Mouse (Mus musculus) stomach, embryonic 16.5 days (tissue): ENCODE results near the gene Wfdc1. TPM values are rescaled to one million over a fixed set of nuclear protein-coding genes. Genes with fewer than 3 reads are reported as not detected.

Source experiments
- ATAC-seq: fragments of 200-750 bp; cut with Nextera tagmentation; 2 replicates; pipeline ENCODE4 v1.8.0; 2017; ENCODE audit warnings: moderate number of reproducible peaks, moderate TSS enrichment; ENCODE audit not compliant: insufficient read depth, low FRiP score
- H3K27ac ChIP-seq: fragments of 300-500 bp; sonication (generic); 2 replicates; pipeline ENCODE4 v1.5.1; 2014; ENCODE audit warnings: low read length
- H3K27me3 ChIP-seq: fragments of 300-500 bp; sonication (generic); 2 replicates; pipeline ENCODE4 v1.6.1; 2014; ENCODE audit warnings: low read length, control low read depth, mixed read lengths; ENCODE audit not compliant: control insufficient read depth, insufficient read depth
- H3K36me3 ChIP-seq: fragments of 300-500 bp; sonication (generic); 2 replicates; pipeline ENCODE4 v1.6.1; 2014; ENCODE audit warnings: low read length; ENCODE audit not compliant: control insufficient read depth, insufficient read depth
- H3K4me1 ChIP-seq: fragments of 300-500 bp; sonication (generic); 2 replicates; pipeline ENCODE4 v1.6.1; 2014; ENCODE audit warnings: low read length, control low read depth, mixed read lengths; ENCODE audit not compliant: control insufficient read depth, insufficient read depth
- H3K4me2 ChIP-seq: fragments of 300-500 bp; sonication (generic); 2 replicates; pipeline ENCODE4 v1.6.1; 2014; ENCODE audit warnings: low read depth, low read length, mixed read lengths
- H3K4me3 ChIP-seq: fragments of 300-500 bp; sonication (generic); replicated peaks from 2 replicates; pipeline ENCODE4 v1.5.1; 2014; ENCODE audit warnings: mild to moderate bottlenecking, low read length
- H3K9ac ChIP-seq: fragments of 300-500 bp; sonication (generic); 2 replicates; pipeline ENCODE4 v1.6.1; 2014; ENCODE audit warnings: low read length
- H3K9me3 ChIP-seq: fragments of 300-500 bp; sonication (generic); replicated peaks from 2 replicates; pipeline ENCODE4 v1.6.1; 2016; ENCODE audit warnings: low read length, control low read depth; ENCODE audit not compliant: control insufficient read depth
- WGBS: fragments of 180-500 bp; shearing (Covaris S2); extraction: QIAGEN DNeasy Blood & Tissue Kit; methylation state at CpG from one replicate; pipeline ENCODE4 v1.1.7; 2014; 5-methylcytosine and 5-hydroxymethylcytosine counted together
- polyA plus RNA-seq: library from polyadenylated mRNA; unstranded; fragments of >200 nt; fragmentation: Nextera tagmentation; extraction: Ambion mirVana; gene quantifications from 2 replicates; pipeline ENCODE4 v1.2.1, GENCODE M21; 2015

Wfdc1 gene
- polyA plus RNA-seq, 1 experiment from 2014 or later = 33.9 TPM

- no peak for ATAC-seq
- WGBS = 54% methylated on average over 6 of the region's 6 CpGs
- Histone ChIP-seq H3K9ac (no peak overlapping the region), H3K27ac (no peak overlapping the region), H3K4me3 (no peak overlapping the region), H3K9me3 (no peaks in the 10 kb centered on the region), H3K4me2 (no peak overlapping the region), H3K27me3 (no peaks in the 10 kb centered on the region), H3K4me1 (peaks cover 35% of the 10 kb centered on the region), H3K36me3 (no peaks in the 10 kb centered on the region)
Measured at GRCm38 (mm10) chr8:119712226-119712625, 46.1 kb downstream of the Wfdc1 start.

DNA sequence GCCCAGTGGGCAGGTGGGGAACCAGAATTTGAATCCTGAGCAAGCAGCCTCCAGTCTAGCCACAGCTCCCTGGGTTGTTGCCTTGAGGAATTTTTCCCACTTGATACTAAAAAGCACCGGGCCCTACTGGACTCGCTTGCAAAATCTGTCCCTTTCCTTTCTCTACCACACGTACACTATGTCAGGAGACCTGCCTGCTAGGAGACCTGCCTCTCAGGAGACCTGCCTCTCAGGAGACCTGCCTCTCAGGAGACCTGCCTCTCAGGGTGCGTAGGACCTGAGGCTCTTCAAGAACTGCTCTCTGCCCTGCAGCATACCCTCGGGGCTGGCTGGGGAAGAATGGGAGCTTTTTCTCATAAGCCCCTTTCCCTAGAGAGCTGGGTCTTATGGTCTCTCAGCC is 47.3 kb downstream of the Wfdc1 start:
- Histone ChIP-seq H3K4me1 (peaks cover 33% of the 10 kb centered on the region), H3K4me3 (no peak overlapping the region), H3K9ac (peak overlapping the region; percentile 11; the same call in 1 of the 2 replicates), H3K36me3 (no peaks in the 10 kb centered on the region), H3K9me3 (no peaks in the 10 kb centered on the region), H3K27ac (no peak overlapping the region), H3K4me2 (no peak overlapping the region), H3K27me3 (no peaks in the 10 kb centered on the region)
- no peak for ATAC-seq
- 84% methylated on average over 5 of the region's 5 CpGs for WGBS

DNA sequence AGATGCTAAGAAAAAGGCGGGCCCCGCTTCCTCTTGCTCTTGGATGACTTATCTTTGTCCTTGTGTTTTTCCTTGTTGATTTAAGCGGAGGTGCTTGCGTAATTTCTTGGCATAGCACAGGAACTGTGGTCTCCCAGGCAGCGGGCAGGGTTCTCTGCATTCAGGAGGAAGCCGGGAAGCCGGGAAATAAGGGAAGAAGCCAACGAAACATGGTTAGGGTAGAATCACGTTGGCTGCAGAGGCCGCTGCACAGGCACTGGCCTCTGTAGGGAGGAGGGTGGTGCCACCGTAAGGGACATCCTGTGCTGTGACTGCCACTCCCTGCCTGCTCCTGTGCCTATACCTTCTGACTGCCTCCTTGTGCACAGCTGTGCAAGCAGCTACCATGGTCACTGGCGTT is 49.1 kb downstream of the Wfdc1 start:
- Histone ChIP-seq H3K27me3 (no peaks in the 10 kb centered on the region), H3K4me1 (peaks cover 24% of the 10 kb centered on the region), H3K9me3 (no peaks in the 10 kb centered on the region), H3K4me3 (0 out of 2 replicates have a peak overlapping the region, but pooled peaks have one; percentile 1), H3K4me2 (peak overlapping the region; percentile 17), H3K27ac (peak overlapping the region; percentile 71), H3K9ac (peak overlapping the region; percentile 16), H3K36me3 (no peaks in the 10 kb centered on the region)
- 38% methylated on average over 12 of the region's 12 CpGs for WGBS
- peak; percentile 76; the same call in 1 of the 2 replicates for ATAC-seq

DNA sequence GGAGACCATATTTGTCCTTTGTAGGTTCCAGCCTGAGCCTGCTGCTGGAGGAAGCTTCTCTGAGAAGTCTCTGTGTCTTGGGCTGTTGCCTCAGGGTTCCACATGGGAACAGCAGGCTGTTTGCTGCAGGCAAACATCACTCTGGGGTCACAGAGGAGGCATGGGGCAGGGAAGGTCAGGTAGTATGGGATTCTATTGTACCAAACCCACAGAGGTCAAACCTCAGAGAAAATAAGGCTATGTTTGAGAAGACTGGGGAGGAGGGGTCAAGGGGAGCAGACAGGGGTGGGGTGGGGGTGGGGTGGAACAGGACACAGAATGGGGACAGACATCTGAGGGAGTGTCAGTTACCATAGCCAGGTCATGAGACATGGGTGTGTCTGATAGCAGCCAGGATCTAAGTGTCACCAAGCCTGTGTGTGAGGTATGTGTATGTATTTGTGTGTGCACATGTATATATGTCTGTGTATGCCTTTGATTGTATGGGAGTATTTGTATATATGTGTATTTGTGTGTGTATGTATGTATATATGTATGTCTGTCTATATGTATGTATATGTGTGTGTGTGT is 50.6 kb downstream of the Wfdc1 start:
- H3K9me3 ChIP-seq = no peaks in the 10 kb centered on the region
- no peak overlapping the region for H3K27ac ChIP-seq
- peaks cover 24% of the 10 kb centered on the region for H3K4me1 ChIP-seq
- no peak overlapping the region for H3K4me3 ChIP-seq
- H3K4me2 ChIP-seq = no peak overlapping the region
- no peaks in the 10 kb centered on the region for H3K36me3 ChIP-seq
- no peaks in the 10 kb centered on the region for H3K27me3 ChIP-seq
- H3K9ac ChIP-seq = no peak overlapping the region
- ATAC-seq = peak; percentile 51; the same call in 1 of the 2 replicates

GRCm38 (mm10) chr8:119717765-119718164 is 51.6 kb downstream of the Wfdc1 start:
- peaks cover 20% of the 10 kb centered on the region for H3K4me1 ChIP-seq
- H3K36me3 ChIP-seq = no peaks in the 10 kb centered on the region
- no peak overlapping the region for H3K4me3 ChIP-seq
- no peak overlapping the region for H3K4me2 ChIP-seq
- H3K9ac ChIP-seq = no peak overlapping the region
- ATAC-seq = no peak
- H3K27me3 ChIP-seq = no peaks in the 10 kb centered on the region
- H3K9me3 ChIP-seq = no peaks in the 10 kb centered on the region
- H3K27ac ChIP-seq = no peak overlapping the region
- 59% methylated on average over 9 of the region's 9 CpGs for WGBS

DNA sequence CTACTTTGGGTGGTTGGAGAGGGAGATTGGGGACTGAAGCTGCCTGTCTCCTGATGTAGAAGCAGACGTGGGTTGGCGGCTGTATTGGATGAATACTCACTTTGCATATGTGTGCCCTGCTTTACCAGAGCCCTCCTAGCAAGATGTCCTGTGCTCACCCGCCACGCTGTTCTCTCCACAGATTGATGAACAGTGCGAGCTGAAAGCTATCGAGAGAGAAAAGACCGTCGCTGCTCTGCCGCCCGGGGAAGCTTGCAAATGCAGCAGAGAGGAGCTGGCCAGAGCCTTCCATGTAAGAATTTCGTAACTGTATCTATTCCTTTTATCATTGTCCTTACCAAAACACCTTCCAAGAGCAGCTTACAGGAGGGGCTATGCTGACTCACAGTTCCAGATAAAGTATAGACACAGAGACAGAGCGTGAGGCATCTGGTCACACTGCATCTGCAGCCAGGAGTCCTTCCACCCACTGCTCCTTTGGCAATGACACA is 52.9 kb downstream of the Wfdc1 start:
- Histone ChIP-seq H3K9me3 (no peaks in the 10 kb centered on the region), H3K9ac (no peak overlapping the region), H3K27ac (no peak overlapping the region), H3K27me3 (no peaks in the 10 kb centered on the region), H3K36me3 (no peaks in the 10 kb centered on the region), H3K4me2 (no peak overlapping the region), H3K4me3 (no peak overlapping the region), H3K4me1 (peaks cover 19% of the 10 kb centered on the region)
- 70% methylated on average over 12 of the region's 12 CpGs for WGBS
- ATAC-seq = no peak

GRCm38 (mm10) chr8:119722348-119722747 is 56.2 kb downstream of the Wfdc1 start:
- no peak overlapping the region for H3K4me3 ChIP-seq

DNA sequence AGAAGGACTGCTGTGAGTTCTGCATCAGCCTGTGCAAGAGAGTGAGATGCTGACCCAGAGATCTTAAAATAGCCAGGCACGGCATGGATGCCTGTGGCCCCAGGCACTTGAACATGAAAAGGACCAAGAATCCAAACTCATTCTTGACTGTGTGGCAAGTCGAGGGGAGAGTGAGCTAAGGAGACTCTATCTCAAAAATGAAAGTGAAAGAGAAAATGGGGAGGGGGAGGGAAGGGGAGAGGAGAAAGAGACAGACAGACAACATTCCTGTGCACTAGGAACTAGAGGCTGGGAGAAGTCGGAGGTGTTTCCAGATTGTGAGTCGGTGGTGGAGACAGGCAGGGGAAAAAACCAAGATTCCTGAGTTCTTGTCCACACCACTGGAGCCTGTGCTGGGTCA is 57.5 kb downstream of the Wfdc1 start:
- H3K9ac ChIP-seq = no peak overlapping the region
- no peak overlapping the region for H3K27ac ChIP-seq
- H3K27me3 ChIP-seq = no peaks in the 10 kb centered on the region
- no peaks in the 10 kb centered on the region for H3K4me1 ChIP-seq
- H3K9me3 ChIP-seq = no peaks in the 10 kb centered on the region
- ATAC-seq = no peak
- H3K4me2 ChIP-seq = no peak overlapping the region
- no peak overlapping the region for H3K4me3 ChIP-seq
- no peaks in the 10 kb centered on the region for H3K36me3 ChIP-seq
- 54% methylated on average over 4 of the region's 4 CpGs for WGBS

More at GRCm38 (mm10) chr8:119722348-119722747, 56.2 kb downstream of the Wfdc1 start:
- Histone ChIP-seq H3K4me1 (no peaks in the 10 kb centered on the region), H3K9ac (no peak overlapping the region), H3K9me3 (no peaks in the 10 kb centered on the region), H3K27me3 (no peaks in the 10 kb centered on the region), H3K4me2 (no peak overlapping the region), H3K36me3 (no peaks in the 10 kb centered on the region), H3K27ac (no peak overlapping the region)
- WGBS = 57% methylated on average over 6 of the region's 6 CpGs
- no peak for ATAC-seq

DNA sequence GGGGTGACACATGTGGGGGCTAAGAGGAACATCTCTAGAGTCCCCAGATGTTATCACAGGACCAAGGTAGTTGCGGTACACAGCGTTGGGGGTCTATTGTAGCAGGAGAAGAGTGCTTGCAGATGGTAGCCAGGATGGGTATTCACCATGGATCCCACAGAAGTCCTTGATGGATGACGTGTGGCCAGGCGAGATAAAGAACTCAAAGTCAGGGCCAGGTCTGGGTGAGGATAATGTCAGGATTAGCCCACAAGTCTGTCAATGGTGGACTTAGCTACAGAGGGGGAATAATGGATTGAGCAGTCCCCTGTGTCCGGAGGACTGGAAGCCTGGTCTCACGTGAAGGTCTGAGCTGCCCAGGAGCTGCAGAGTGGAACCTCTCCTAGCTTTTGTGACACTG is 58.4 kb downstream of the Wfdc1 start:
- Histone ChIP-seq H3K4me2 (no peak overlapping the region), H3K36me3 (no peaks in the 10 kb centered on the region), H3K9me3 (no peaks in the 10 kb centered on the region), H3K27me3 (no peaks in the 10 kb centered on the region), H3K4me3 (no peak overlapping the region), H3K27ac (no peak overlapping the region), H3K9ac (no peak overlapping the region), H3K4me1 (no peaks in the 10 kb centered on the region)
- no peak for ATAC-seq
- WGBS = 75% methylated on average over 6 of the region's 6 CpGs
